Mouse (Mus musculus) heart, embryonic 14.5 days (tissue): ENCODE data around the gene Dctn5. TPM values are rescaled to one million over a fixed set of nuclear protein-coding genes. Genes with fewer than 3 reads are reported as not detected.

Experiments used
- ATAC-seq: fragments of 200-750 bp; cut with Nextera tagmentation; 2 replicates; pipeline ENCODE4 v1.8.0; 2017; ENCODE audit warnings: low read depth, moderate TSS enrichment; ENCODE audit not compliant: insufficient number of reproducible peaks, insufficient read depth, low FRiP score
- H3K27ac ChIP-seq, 2 experiments: fragments of 200-500 bp in 1 of 2; fragments of 300-500 bp in 1 of 2; sonication (generic) in 1 of 2; replicated peaks in 1 of 2; 2 replicates each; pipeline ENCODE4 v1.5.1; 2012 to 2014; ENCODE audit warnings: low read depth in 2 of 2, low read length in 2 of 2, control low read depth in 1 of 2, mild to moderate bottlenecking in 1 of 2, mixed read lengths in 1 of 2; ENCODE audit not compliant: control insufficient read depth in 1 of 2, insufficient read depth in 1 of 2
- H3K27me3 ChIP-seq: fragments of 300-500 bp; sonication (generic); 2 replicates; pipeline ENCODE4 v1.6.1; 2014; ENCODE audit warnings: mild to moderate bottlenecking, low read length, control low read depth; ENCODE audit not compliant: control insufficient read depth, insufficient read depth
- H3K36me3 ChIP-seq: fragments of 300-500 bp; sonication (generic); 2 replicates; pipeline ENCODE4 v1.6.1; 2014; ENCODE audit warnings: mild to moderate bottlenecking, control low read depth, low read length, mixed read lengths; ENCODE audit not compliant: control insufficient read depth, insufficient read depth
- H3K4me1 ChIP-seq, 2 experiments: fragments of 200-500 bp in 1 of 2; fragments of 300-500 bp in 1 of 2; sonication (generic) in 1 of 2; 2 replicates each; pipeline ENCODE4 v1.6.1; 2012 to 2014; ENCODE audit warnings: low read length in 2 of 2, control low read depth in 1 of 2, mixed read lengths in 1 of 2; ENCODE audit not compliant: control insufficient read depth in 2 of 2, insufficient read depth in 2 of 2
- H3K4me2 ChIP-seq: fragments of 300-500 bp; sonication (generic); 2 replicates; pipeline ENCODE4 v1.6.1; 2014; ENCODE audit warnings: mild to moderate bottlenecking, low read length
- H3K4me3 ChIP-seq, 2 experiments: fragments of 200-500 bp in 1 of 2; fragments of 300-500 bp in 1 of 2; sonication (generic) in 1 of 2; 2 replicates each; pipeline ENCODE4 v1.5.1; 2012 to 2014; ENCODE audit warnings: low read length in 2 of 2, mild to moderate bottlenecking in 2 of 2, control low read depth in 1 of 2, low read depth in 1 of 2, moderate library complexity in 1 of 2; ENCODE audit not compliant: control insufficient read depth in 1 of 2, insufficient read depth in 1 of 2
- H3K9ac ChIP-seq: fragments of 300-500 bp; sonication (generic); 2 replicates; pipeline ENCODE4 v1.6.1; 2014; ENCODE audit warnings: mild to moderate bottlenecking, low read length
- H3K9me3 ChIP-seq: fragments of 300-500 bp; sonication (generic); 2 replicates; pipeline ENCODE4 v1.6.1; 2016; ENCODE audit warnings: low read length, control low read depth; ENCODE audit not compliant: control insufficient read depth
- WGBS: fragments of 180-500 bp; shearing (Covaris S2); extraction: QIAGEN DNeasy Blood & Tissue Kit; methylation state at CpG from one replicate; pipeline ENCODE4 v1.1.7; 2014; 5-methylcytosine and 5-hydroxymethylcytosine counted together
- polyA plus RNA-seq: library from polyadenylated mRNA; unstranded; fragments of >200 nt; fragmentation: Nextera tagmentation; extraction: Ambion mirVana; gene quantifications from 2 replicates; pipeline ENCODE4 v1.2.1, GENCODE M21; 2014

Dctn5 gene
- polyA plus RNA-seq, 1 experiment from 2014 or later: 74.6 TPM

DNA sequence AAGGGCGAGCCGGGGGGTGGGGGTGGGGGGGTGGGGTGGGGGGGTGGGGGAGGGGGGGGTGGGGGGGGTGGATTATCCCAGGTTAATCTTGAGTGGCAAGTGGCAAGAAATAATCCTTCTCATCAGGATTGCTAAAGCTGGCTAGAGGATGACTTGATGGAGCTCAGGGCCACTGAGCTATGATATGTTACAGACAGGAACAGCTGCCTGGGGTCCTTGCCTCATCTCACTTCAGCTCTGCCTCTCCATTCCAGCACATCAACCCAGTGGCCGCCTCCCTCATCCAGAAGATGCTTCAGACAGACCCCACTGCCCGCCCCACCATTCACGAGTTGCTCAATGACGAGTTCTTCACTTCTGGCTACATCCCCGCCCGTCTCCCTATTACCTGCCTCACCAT, 30.9 kb downstream of the Dctn5 start:
- H3K9me3 ChIP-seq: no peaks in the 10 kb centered on the region
- H3K4me3 ChIP-seq: no peak overlapping the region
- ATAC-seq: no peak
- no peak overlapping the region for H3K4me2 ChIP-seq
- H3K4me1 ChIP-seq: peaks cover 10 to 23% of the 10 kb centered on the region in 2 experiments
- no peak overlapping the region for H3K9ac ChIP-seq
- peaks cover 75% of the 10 kb centered on the region for H3K36me3 ChIP-seq
- WGBS: 95% methylated on average over 8 of the region's 8 CpGs
- no peak overlapping the region for H3K27ac ChIP-seq
- H3K27me3 ChIP-seq: no peaks in the 10 kb centered on the region

DNA sequence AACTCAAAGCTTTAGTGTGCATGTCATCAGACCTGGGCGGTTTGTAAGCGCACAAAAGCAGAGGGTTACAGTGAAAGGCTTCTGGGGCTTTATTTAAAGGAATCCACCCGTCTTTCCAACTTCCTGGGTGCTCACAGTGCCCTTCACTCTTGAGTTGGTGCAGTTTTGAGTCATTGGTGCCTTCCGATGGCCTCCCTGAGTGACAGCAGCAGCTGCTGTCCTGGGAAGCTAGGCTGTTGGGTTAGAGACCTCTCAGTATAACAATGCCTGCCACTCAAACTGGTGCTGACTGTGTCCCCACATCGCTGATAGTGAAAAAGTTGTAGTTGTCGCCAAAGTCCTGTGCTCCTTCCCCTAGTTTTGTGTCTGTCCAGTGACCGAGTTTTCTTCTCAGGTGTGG, 34.4 kb downstream of the Dctn5 start:
- H3K9ac ChIP-seq: no peak overlapping the region
- peaks cover 83% of the 10 kb centered on the region for H3K36me3 ChIP-seq
- no peak overlapping the region for H3K27ac ChIP-seq
- H3K9me3 ChIP-seq: no peaks in the 10 kb centered on the region
- 88% methylated on average over 7 of the region's 7 CpGs for WGBS
- H3K4me1 ChIP-seq: no peaks in the 10 kb centered on the region
- no peak for ATAC-seq
- no peak overlapping the region for H3K4me3 ChIP-seq
- no peak overlapping the region for H3K4me2 ChIP-seq
- H3K27me3 ChIP-seq: no peaks in the 10 kb centered on the region

- Histone ChIP-seq H3K4me2 (no peak overlapping the region), H3K4me1 (no peaks in the 10 kb centered on the region), H3K9me3 (no peaks in the 10 kb centered on the region), H3K9ac (no peak overlapping the region), H3K27ac (no peak overlapping the region; a peak in 1 of 4 replicates), H3K36me3 (peaks cover 52% of the 10 kb centered on the region), H3K27me3 (no peaks in the 10 kb centered on the region), H3K4me3 (no peak overlapping the region)
- 76% methylated on average over 6 of the region's 6 CpGs for WGBS
- ATAC-seq: no peak
Observed at GRCm38 (mm10) chr7:122170705-122171104, 37.9 kb downstream of the Dctn5 start.

GRCm38 (mm10) chr7:122171613-122172012, 38.8 kb downstream of the Dctn5 start:
- no peak overlapping the region for H3K4me3 ChIP-seq
- peaks cover 43% of the 10 kb centered on the region for H3K36me3 ChIP-seq
- WGBS: 74% methylated on average over 10 of the region's 10 CpGs
- H3K27ac ChIP-seq: no peak overlapping the region
- H3K9me3 ChIP-seq: no peaks in the 10 kb centered on the region
- H3K4me2 ChIP-seq: no peak overlapping the region
- no peak for ATAC-seq
- H3K9ac ChIP-seq: no peak overlapping the region
- H3K27me3 ChIP-seq: no peaks in the 10 kb centered on the region
- H3K4me1 ChIP-seq: no peaks in the 10 kb centered on the region

DNA sequence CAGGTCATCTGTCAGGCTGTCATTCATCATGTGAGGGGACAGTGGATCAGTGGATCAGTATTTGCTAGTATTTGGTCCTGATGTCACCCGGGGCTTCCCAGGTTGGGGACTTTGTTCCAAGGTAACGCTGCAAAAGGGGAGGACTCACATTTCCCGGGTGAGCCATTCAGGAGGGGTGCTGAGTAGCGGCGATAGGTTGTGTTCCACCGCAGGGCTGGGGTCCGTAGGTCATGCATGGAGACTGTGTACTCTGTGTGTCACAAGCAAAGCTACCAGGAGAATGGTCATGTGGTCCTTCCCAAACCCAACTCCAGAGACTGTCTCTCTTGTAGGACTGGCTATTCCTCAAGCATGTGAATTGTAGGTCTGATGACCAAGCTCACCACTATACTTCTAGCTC, 47.9 kb downstream of the Dctn5 start:
- Histone ChIP-seq H3K27ac (no peak overlapping the region), H3K27me3 (0 out of 2 replicates have a peak, but pooled peaks cover 3% of the 10 kb centered on the region), H3K9me3 (no peaks in the 10 kb centered on the region), H3K4me2 (no peak overlapping the region), H3K36me3 (no peaks in the 10 kb centered on the region), H3K4me1 (no peaks in the 10 kb centered on the region), H3K4me3 (no peak overlapping the region), H3K9ac (no peak overlapping the region)
- no peak for ATAC-seq
- WGBS: 81% methylated on average over 7 of the region's 7 CpGs

DNA sequence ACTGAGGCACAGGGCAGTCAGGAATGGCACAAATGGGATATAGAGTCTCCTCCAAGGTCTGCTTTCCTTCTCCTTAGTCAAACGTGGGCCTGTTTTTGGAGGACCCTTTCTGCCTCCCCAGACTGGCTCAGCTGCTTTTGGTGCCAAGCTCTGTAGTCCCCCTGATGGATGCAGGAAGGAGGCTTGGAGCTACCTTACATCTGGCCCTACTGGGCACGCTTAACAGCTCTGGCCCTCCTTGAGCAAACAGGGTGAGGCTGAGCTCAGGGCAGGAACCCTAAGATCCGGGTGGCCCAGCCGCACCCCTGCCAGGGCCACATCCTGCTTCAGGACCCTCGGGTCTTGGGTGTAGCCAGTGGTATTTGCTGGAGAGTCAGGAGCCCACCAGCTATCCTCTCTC, 51.7 kb downstream of the Dctn5 start:
- 53% methylated on average over 5 of the region's 5 CpGs for WGBS
- H3K4me1 ChIP-seq: no peaks in the 10 kb centered on the region
- H3K36me3 ChIP-seq: no peaks in the 10 kb centered on the region

GRCm38 (mm10) chr7:122186043-122186442, 53.2 kb downstream of the Dctn5 start, which contains the start of gene Ern2:
TSS of gene Ern2 (minus strand) at chr7:122186207.
- no peak for ATAC-seq
- WGBS: 14% methylated on average over 17 of the region's 17 CpGs

More for the DNA sequence above, 51.7 kb downstream of the Dctn5 start:
- Histone ChIP-seq H3K9me3 (no peaks in the 10 kb centered on the region), H3K27me3 (0 out of 2 replicates have a peak, but pooled peaks cover 3% of the 10 kb centered on the region), H3K4me3 (no peak overlapping the region), H3K9ac (no peak overlapping the region), H3K4me2 (no peak overlapping the region), H3K27ac (no peak overlapping the region)
- ATAC-seq: no peak

GRCm38 (mm10) chr7:122189484-122189883, 56.6 kb downstream of the Dctn5 start:
- no peak overlapping the region for H3K4me2 ChIP-seq
- H3K27ac ChIP-seq: no peak overlapping the region
- no peaks in the 10 kb centered on the region for H3K36me3 ChIP-seq
- ATAC-seq: no peak
- no peak overlapping the region for H3K9ac ChIP-seq
- no peak overlapping the region for H3K4me3 ChIP-seq
- no peaks in the 10 kb centered on the region for H3K4me1 ChIP-seq
- 37% methylated on average over 7 of the region's 7 CpGs for WGBS
- 0 out of 2 replicates have a peak, but pooled peaks cover 4% of the 10 kb centered on the region for H3K9me3 ChIP-seq
- 0 out of 2 replicates have a peak, but pooled peaks cover 3% of the 10 kb centered on the region for H3K27me3 ChIP-seq

More at GRCm38 (mm10) chr7:122186043-122186442, 53.2 kb downstream of the Dctn5 start, which contains the start of gene Ern2:
- H3K4me3 ChIP-seq: no peak within 1 kb of the TSS
- no peaks in the 10 kb centered on the region for H3K9me3 ChIP-seq
- H3K9ac ChIP-seq: no peak within 1 kb of the TSS
- H3K4me1 ChIP-seq: no peaks in the 10 kb centered on the region
- no peak within 1 kb of the TSS for H3K4me2 ChIP-seq
- no peaks in the 10 kb centered on the region for H3K36me3 ChIP-seq
- H3K27me3 ChIP-seq: 0 out of 2 replicates have a peak, but pooled peaks cover 3% of the 10 kb centered on the region
- H3K27ac ChIP-seq: no peak within 1 kb of the TSS
